Mouse (Mus musculus) CH12F3 (cell line): ENCODE measurements around the gene Elp5.
"Not testable (repeated sequence)": the region's sequence is repeated elsewhere in the genome, so short reads cannot be mapped to it uniquely, and the experiment has no call there.

Source experiments
- in situ Hi-C: fragments of 300-500 bp; cut with MboI; formaldehyde crosslinking; loops from 2 replicates; pipeline ENCODE4 v1.14.3; 2020; ENCODE audit warnings: low sequenced_read_pairs

Gene Elp5

GRCm38 (mm10) chr11:69982225-69982624 is at the start of gene Elp5:
Elp5 (minus strand) TSS chr11:69982517.
- in situ Hi-C loops, result no loop called here

DNA sequence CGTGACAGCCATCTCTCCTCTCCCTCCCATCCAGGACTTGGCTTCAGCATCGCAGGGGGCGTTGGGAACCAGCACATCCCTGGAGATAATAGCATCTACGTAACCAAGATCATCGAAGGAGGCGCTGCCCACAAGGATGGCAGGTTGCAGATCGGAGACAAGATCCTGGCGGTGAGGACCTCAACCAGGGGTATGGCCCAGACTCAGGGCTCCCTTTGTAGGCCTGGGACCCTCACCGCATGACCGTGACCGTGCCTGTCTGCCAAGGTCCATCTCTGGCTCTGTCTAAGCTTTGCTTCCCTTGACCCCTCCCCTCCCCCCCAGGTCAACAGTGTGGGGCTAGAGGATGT is 49.0 kb upstream of the Elp5 start:
- in situ Hi-C loops, result no loop called here

GRCm38 (mm10) chr11:70030651-70031320 is 48.5 kb upstream of the Elp5 start:
- in situ Hi-C loops, result no loop called here

- in situ Hi-C loops, result no loop called here
Measured at GRCm38 (mm10) chr11:70029829-70030550, 47.7 kb upstream of the Elp5 start.

- in situ Hi-C loops, result no loop called here
Measured at GRCm38 (mm10) chr11:70029130-70029801, 46.9 kb upstream of the Elp5 start.

DNA sequence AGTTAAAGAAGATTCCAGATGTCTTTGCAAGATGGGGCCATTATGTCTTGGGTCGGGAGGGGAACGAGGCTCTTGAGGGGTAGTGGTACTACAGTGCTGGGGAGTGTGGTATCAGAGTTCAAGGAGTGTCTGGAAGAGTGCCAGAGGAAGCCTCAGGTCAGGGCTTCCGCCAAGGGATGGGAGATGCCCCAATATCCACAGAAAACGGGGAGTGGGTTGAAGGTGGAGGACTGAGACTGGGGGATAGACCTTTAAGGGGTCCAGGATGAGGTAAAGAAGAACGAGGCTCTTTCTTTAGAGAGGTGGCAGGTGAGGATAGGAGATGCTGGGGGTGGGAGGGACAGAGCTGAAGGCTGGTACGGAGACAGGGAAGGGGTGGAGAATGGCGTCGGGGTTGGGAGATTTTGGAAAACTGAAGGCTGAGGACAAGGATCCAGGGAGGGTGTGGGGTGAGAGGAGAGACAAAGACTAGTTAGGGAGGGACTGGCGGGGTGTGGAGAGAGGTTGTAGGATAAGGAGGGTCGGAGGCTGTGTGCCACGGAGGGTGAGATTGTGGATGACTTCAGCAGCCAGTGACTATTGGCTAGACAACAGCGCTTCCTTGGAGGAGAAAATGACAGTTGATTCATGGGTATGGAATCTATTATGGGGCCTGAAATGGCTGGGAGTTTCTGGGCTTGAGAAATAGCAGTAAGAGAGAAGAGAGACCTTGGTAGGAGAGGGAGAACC is 46.2 kb upstream of the Elp5 start:
- in situ Hi-C loops, result no loop called here

GRCm38 (mm10) chr11:70027397-70027796 is 45.1 kb upstream of the Elp5 start:
- in situ Hi-C loops, result no loop called here

DNA sequence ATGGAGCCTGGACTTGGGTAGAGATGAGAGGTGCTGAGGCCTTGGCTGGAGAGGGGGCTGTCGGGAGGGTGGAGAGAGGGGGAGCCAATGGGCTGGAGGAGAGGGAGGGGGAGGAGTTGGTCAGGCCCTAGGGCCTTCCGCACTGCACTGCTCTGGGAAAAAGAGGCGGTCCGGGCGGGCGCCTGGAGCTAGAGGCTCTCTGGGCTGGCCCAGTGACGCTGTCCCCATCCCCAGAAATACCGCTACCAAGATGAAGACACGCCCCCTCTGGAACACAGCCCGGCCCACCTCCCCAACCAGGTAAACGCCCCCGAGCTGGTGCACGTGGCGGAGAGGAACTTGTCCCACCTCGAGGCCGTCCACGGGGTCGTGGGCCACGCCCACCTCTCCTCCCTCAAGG is 44.4 kb upstream of the Elp5 start:
- in situ Hi-C loops, result no loop called here

DNA sequence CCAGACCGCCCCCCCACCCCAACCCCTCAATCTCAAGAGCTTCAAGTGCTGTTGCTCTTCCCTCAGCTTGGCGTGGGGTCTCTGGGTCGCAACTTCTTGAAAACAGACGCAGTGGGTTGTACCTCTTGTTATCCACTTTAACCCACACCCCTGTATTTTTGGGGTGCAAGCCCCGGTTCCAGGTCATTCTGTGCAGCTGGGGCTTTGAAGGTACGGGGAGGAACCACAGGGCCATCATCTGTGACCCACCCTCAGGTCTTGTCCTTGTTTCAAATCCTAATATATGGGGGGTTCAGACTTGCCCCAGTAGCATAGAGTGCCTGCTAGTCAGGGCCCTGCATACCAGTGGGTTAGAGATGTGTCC is 41.8 kb upstream of the Elp5 start:
- in situ Hi-C loops, result no loop called here

- in situ Hi-C loops, result no loop called here
Measured at GRCm38 (mm10) chr11:70023481-70024150, 41.3 kb upstream of the Elp5 start.

- in situ Hi-C loops, result no loop called here
Measured at GRCm38 (mm10) chr11:70021264-70022132, 39.2 kb upstream of the Elp5 start.

- in situ Hi-C loops, result no loop called here
Measured at GRCm38 (mm10) chr11:70020731-70021263, 38.5 kb upstream of the Elp5 start.

DNA sequence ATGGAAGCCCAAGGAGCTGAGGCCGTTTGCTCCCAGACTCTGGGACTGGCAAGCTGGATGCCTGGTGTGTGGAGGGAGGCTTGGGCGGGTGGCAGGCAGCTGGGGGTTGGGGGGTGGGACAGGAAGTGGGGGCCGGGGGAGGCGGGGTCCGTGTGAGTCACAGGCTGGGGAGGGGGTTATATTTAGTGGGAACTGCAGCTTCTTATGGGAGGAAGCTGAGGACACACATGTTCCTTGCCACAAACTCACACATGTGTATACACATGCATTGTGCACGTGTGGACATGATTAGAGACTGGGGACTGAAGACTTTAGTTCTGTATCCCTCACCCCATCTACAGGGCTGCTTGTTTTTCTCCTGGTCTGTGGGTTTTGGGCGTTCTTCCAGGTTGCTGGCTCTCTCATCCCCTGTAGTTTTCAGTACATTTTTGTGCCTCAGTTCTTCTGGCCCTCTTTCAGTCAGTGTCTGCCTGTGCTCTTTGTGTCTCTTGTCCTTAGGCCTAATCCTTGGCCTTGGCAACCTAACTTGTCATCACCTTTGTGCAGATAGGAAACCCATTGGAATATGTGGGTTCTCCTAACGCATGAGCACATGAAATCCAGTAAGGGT is 37.8 kb upstream of the Elp5 start:
- in situ Hi-C loops, result no loop called here

- in situ Hi-C loops, result no loop called here
Measured at GRCm38 (mm10) chr11:70019495-70020021, 37.2 kb upstream of the Elp5 start.

GRCm38 (mm10) chr11:70018131-70018990 is 36.0 kb upstream of the Elp5 start:
- in situ Hi-C loops, result no loop called here

DNA sequence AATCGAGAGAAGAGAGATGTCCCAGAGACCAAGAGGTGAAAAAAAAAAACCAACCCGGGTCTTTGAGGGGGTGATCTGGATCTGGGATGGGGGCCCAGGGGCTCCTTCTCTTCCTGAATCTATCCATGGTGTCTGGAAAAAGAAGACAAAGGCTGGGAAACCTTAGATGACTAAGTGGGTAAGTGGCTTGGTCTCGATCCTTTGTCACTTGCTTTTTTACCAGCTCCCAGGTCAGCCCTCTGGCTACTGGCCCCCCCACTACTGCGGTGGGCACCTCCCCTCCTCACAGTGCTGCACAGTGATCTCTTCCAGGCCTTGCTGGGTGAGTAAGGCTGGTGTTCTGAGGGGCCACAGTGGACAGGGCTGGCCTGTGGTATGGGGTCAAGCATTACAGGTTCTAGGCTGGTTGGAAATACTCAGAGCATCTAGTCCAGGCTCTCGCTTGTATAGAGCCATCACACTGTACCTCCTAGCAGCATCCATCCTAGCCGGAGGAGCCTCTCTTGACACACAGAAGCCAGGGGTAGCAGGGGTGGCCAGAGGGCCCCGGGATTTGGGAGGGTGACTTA is 35.0 kb upstream of the Elp5 start:
- in situ Hi-C loops, result no loop called here

- in situ Hi-C loops, result no loop called here
Measured at GRCm38 (mm10) chr11:70016669-70017068, 34.4 kb upstream of the Elp5 start, which contains the start of gene Dlg4. Dlg4 (plus strand) TSS chr11:70016942.

DNA sequence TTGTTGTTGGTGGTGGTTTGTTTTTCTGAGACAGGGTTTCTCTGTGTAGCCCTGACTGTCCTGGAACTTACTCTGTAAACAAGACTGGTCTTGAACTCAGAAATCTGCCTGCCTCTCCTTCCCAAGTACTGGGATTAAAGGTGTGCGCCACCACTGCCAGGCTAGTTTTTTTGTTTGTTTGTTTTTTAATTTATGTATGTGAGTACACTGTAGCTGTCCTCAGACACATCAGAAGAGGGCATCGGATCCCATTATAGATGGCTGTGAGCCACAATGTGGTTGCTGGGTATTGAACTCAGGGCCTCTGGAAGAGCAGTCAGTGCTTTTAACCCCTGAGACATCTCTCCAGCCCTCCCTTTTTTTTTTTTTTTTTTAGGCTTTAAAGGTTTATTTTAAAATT is 33.9 kb upstream of the Elp5 start:
- in situ Hi-C loops, result not testable (repeated sequence)
